Mouse (Mus musculus) heart, adult 11 months (tissue): ENCODE data around the gene Vmn2r52.
"Not testable (repeated sequence)": the region's sequence is repeated elsewhere in the genome, so short reads cannot be mapped to it uniquely, and the experiment has no call there.

Experiments used
- DNase-seq: peaks from one replicate; pipeline ENCODE4 v3.0.0; 2022

The Vmn2r52 gene

GRCm38 (mm10) chr7:10176473-10176872 is at the start of gene Vmn2r52:
Gene Vmn2r52 (minus strand): TSS chr7:10176573.
- DNase-seq, result no peak

DNA sequence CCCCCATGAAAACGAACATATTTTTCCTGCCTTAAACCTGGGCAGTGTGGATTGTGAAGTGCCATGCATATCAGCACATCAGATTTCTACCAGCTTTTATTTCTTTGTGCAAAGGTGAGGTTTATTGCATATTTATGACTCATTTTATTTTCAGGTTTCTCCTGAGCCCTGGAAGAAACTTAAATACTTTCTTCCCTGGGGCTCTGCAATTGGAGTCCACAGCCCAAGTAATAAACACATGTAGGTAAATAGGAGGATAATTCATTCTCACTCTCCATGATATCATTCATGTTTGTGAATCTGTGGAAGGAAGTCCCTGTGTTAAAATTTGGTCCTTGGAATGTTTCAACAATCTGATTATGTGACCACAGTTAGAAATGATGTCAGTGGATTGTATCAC is 70.7 kb downstream of the Vmn2r52 start, which contains the start of gene Vmn2r51:
TSS of gene Vmn2r51 (minus strand) at position 101 of the 400 bp plus-strand sequence.
- not testable (repeated sequence) for DNase-seq
